Mouse (Mus musculus): ENCODE data around the gene Slc30a9. TPM values are rescaled to one million over a fixed set of nuclear protein-coding genes. Genes with fewer than 3 reads are reported as not detected.
A peak's percentile ranks its signal among the peaks of the same experiment; 100 is the strongest.

Gene Slc30a9
- 100 to 1,000 TPM; 110 to 120 TPM for total RNA-seq (2021)
- long read RNA-seq, experiment 1, full-length matches to known transcripts = 138 of 185 reads
- long read RNA-seq, experiment 1, partial matches to known transcripts = 26 of 185 reads
- long read RNA-seq, experiment 1, other reads (novel, unspliced or antisense) = 21 of 185 reads
- long read RNA-seq, experiment 2, full-length matches to known transcripts = 77 of 95 reads
- long read RNA-seq, experiment 2, partial matches to known transcripts = 3 of 95 reads
- long read RNA-seq, experiment 2, other reads (novel, unspliced or antisense) = 15 of 95 reads

GRCm38 (mm10) chr5:67306698-67307521, at the start of gene Slc30a9:
Gene Slc30a9, plus strand, starts transcription at chr5:67306955.
- DNase-seq = peak; percentile 98

- DNase-seq = no peak
These were observed 48.3 kb upstream of the Slc30a9 start for GRCm38 (mm10) chr5:67258473-67258872.

GRCm38 (mm10) chr5:67260159-67260530, 46.6 kb upstream of the Slc30a9 start:
- no peak for DNase-seq

GRCm38 (mm10) chr5:67260531-67261371, 46.0 kb upstream of the Slc30a9 start, which contains the start of gene Tmem33:
Gene Tmem33, plus strand, starts transcription at chr5:67260565.
- DNase-seq = peak; percentile 94

- no peak for DNase-seq
These were observed 43.8 kb upstream of the Slc30a9 start for GRCm38 (mm10) chr5:67262964-67263363.

- DNase-seq = no peak
These were observed 40.6 kb upstream of the Slc30a9 start for GRCm38 (mm10) chr5:67266106-67266505.

- no peak for DNase-seq
These were observed 37.4 kb upstream of the Slc30a9 start for GRCm38 (mm10) chr5:67269309-67269708.

GRCm38 (mm10) chr5:67279407-67279806, 27.3 kb upstream of the Slc30a9 start:
- no peak for DNase-seq

- DNase-seq = no peak
These were observed 26.9 kb upstream of the Slc30a9 start for GRCm38 (mm10) chr5:67279840-67280239.

GRCm38 (mm10) chr5:67280400-67280799, 26.4 kb upstream of the Slc30a9 start:
- no peak for DNase-seq

- no peak for DNase-seq
These were observed 11.7 kb upstream of the Slc30a9 start for GRCm38 (mm10) chr5:67295029-67295428.

GRCm38 (mm10) chr5:67295682-67296081, 11.1 kb upstream of the Slc30a9 start:
- DNase-seq = no peak

GRCm38 (mm10) chr5:67296171-67296570, 10.6 kb upstream of the Slc30a9 start:
- no peak for DNase-seq

- peak; percentile 26 for DNase-seq
These were observed 9.5 kb upstream of the Slc30a9 start for GRCm38 (mm10) chr5:67297026-67297813.

- no peak for DNase-seq
These were observed 6.8 kb upstream of the Slc30a9 start for GRCm38 (mm10) chr5:67299847-67300412.

- no peak for DNase-seq
These were observed 5.7 kb upstream of the Slc30a9 start for GRCm38 (mm10) chr5:67300926-67301597.

GRCm38 (mm10) chr5:67301722-67302331, 4.9 kb upstream of the Slc30a9 start:
- DNase-seq = no peak

- DNase-seq = no peak
These were observed 2.9 kb upstream of the Slc30a9 start for GRCm38 (mm10) chr5:67303816-67304215.

GRCm38 (mm10) chr5:67307659-67308222, 986 bp downstream of the Slc30a9 start:
- no peak for DNase-seq

Measured in adrenal gland, postnatal 10 days (tissue).